Mouse (Mus musculus): ENCODE data around the gene Cnn2. TPM values are rescaled to one million over a fixed set of nuclear protein-coding genes. Genes with fewer than 3 reads are reported as not detected.

Gene Cnn2
- polyA plus RNA-seq (2012; rRNA removed), result 52.3 and 55.5 TPM in 2 replicates

DNA sequence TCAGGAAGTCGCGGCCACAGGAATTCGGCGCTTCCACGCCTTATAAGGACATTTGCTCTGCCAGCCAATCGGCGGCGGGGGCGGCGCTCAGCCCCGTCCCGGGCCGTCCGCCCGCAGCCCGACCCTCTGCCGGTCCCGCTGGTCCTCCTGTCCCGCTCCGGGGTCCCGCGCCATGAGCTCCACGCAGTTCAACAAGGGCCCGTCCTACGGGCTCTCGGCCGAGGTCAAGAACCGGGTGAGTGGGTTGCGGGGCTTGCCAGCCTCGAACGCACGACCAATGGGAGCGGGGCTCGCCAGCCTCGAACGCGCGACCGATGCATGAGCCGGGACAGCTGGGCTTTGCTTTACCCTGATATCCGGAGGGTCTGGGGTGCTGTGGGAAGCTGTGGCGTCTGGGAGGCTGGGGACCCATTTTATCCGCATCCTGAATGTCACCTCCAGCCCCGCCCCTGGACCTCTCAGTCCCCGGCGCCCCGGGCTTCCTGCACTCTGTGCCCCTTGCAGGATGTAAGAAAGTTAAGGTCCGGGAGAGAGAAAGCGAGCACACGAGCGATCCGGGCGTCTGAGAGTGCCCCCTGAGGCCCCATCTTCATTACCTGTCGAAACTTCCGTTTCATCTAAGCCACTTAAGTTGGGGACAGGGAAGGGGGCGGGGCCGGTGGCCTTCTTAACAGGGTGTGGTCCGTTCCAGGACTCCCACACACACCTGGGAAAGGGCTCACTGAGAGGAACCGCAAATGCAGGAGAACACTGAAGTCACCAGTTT is at the start of gene Cnn2:
Gene Cnn2, plus strand, starts transcription at position 79 of the 766 bp plus-strand sequence.
- Histone ChIP-seq H3K4me1 (ENCODE audit: control insufficient read depth, insufficient read depth, low read length) (peaks cover 15% of the 10 kb centered on the region), H3K4me3 (ENCODE audit: insufficient read depth, low read depth, low read length) (peak within 1 kb of the TSS; percentile 73), H3K27ac (ENCODE audit: insufficient read depth, low read depth, low read length) (peak within 1 kb of the TSS; percentile 84), H3K27me3 (replicated peaks; ENCODE audit: control insufficient read depth, insufficient read depth, low read length) (no peaks in the 10 kb centered on the region), H3K36me3 (ENCODE audit: control insufficient read depth, insufficient read depth, low read length) (no peaks in the 10 kb centered on the region)
- peak; percentile 76 for DNase-seq
- 2% methylated on average over 59 of the region's 59 CpGs for WGBS
- TF ChIP-seq POLR2A (IDR thresholded peaks at IDR 0.05; ENCODE audit: low read depth, low read length), result no peak
- no peak for TF ChIP-seq CTCF (conservative IDR thresholded peaks at IDR 0.05; ENCODE audit: insufficient read depth, insufficient read length, low read depth, low read length)

DNA sequence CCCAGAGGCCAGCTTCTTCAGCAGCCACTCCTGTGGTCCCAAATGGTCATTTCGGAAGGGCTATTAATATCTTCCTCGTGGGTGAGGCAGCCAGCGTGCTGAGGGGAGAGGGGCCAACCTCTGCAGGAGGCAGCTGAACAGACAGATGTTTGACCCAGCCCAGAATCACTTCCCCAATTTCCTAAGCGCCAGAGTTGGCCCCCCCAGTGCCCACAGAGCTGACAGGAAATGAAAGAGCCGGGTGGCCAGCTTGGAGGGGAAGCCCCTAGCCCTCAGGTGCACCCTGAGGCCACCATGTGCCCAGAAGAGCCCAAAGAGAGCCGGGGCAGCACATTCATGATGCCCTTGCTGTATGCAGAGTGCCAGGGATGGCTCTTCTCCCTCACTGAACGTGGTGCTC is 47.6 kb upstream of the Cnn2 start:
- TF ChIP-seq CTCF (conservative IDR thresholded peaks at IDR 0.05; ENCODE audit: insufficient read depth, insufficient read length, low read depth, low read length), result no peak
- no peak for TF ChIP-seq POLR2A (IDR thresholded peaks at IDR 0.05; ENCODE audit: low read depth, low read length)
- no peak overlapping the region for H3K4me3 ChIP-seq (ENCODE audit: insufficient read depth, low read depth, low read length)
- no peaks in the 10 kb centered on the region for H3K36me3 ChIP-seq (ENCODE audit: control insufficient read depth, insufficient read depth, low read length)
- H3K27me3 ChIP-seq (replicated peaks; ENCODE audit: control insufficient read depth, insufficient read depth, low read length), result no peaks in the 10 kb centered on the region
- no peak overlapping the region for H3K27ac ChIP-seq (ENCODE audit: insufficient read depth, low read depth, low read length)
- DNase-seq, result no peak
- 50% methylated on average over 7 of the region's 7 CpGs for WGBS
- H3K4me1 ChIP-seq (ENCODE audit: control insufficient read depth, insufficient read depth, low read length), result peaks cover 51% of the 10 kb centered on the region

DNA sequence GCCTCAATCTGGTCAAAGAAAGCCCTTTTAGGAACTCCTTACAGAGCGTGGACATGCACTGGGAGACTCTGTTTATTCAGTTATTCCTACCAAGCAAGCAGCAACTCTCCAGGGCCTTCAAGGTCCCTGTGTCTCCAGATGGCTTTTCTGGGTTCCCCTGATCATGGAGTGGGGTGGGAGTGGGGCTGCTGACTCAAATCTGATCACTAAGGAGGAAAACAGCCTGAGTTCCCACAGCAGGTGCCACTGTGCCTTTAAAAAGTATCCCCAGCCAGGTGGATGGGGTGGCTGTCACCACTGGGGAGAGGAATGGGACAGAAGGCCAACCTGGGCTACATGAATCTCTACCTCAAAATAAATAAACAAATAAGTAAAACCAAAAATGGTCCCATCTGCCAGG is 45.4 kb upstream of the Cnn2 start:
- Histone ChIP-seq H3K4me3 (ENCODE audit: insufficient read depth, low read depth, low read length) (no peak overlapping the region), H3K36me3 (ENCODE audit: control insufficient read depth, insufficient read depth, low read length) (no peaks in the 10 kb centered on the region), H3K4me1 (ENCODE audit: control insufficient read depth, insufficient read depth, low read length) (peaks cover 30% of the 10 kb centered on the region), H3K27ac (ENCODE audit: insufficient read depth, low read depth, low read length) (no peak overlapping the region), H3K27me3 (replicated peaks; ENCODE audit: control insufficient read depth, insufficient read depth, low read length) (no peaks in the 10 kb centered on the region)
- 83% methylated on average over 1 of the region's 1 CpGs for WGBS
- DNase-seq, result no peak
- TF ChIP-seq POLR2A (IDR thresholded peaks at IDR 0.05; ENCODE audit: low read depth, low read length), result no peak
- no peak for TF ChIP-seq CTCF (conservative IDR thresholded peaks at IDR 0.05; ENCODE audit: insufficient read depth, insufficient read length, low read depth, low read length)

DNA sequence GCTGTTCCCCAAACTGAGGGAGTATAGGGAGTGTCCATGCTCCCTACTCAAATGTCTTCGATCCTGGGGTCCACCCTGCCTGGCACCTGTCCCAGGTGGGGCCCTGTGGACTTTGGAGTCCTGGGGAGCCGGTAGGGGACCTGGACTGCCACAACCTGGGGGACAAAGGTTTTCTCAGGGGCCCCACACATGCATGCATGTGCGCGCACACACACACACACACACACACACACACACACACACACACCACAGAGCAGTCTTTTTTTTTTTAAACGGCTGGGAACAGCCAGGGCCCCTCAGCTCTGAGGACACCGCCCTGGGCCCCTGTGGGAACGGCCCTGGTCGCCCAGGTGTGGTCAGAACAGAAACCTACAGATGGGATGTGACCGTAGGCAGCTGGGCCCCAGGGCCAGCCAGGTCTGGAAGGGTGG is 44.9 kb upstream of the Cnn2 start:
- Histone ChIP-seq H3K4me3 (ENCODE audit: insufficient read depth, low read depth, low read length) (no peak overlapping the region), H3K27ac (ENCODE audit: insufficient read depth, low read depth, low read length) (peak overlapping the region; percentile 76; the same call in 1 of the 2 replicates), H3K36me3 (ENCODE audit: control insufficient read depth, insufficient read depth, low read length) (no peaks in the 10 kb centered on the region), H3K4me1 (ENCODE audit: control insufficient read depth, insufficient read depth, low read length) (peaks cover 29% of the 10 kb centered on the region), H3K27me3 (replicated peaks; ENCODE audit: control insufficient read depth, insufficient read depth, low read length) (no peaks in the 10 kb centered on the region)
- no peak for TF ChIP-seq CTCF (conservative IDR thresholded peaks at IDR 0.05; ENCODE audit: insufficient read depth, insufficient read length, low read depth, low read length)
- no peak for TF ChIP-seq POLR2A (IDR thresholded peaks at IDR 0.05; ENCODE audit: low read depth, low read length)
- 46% methylated on average over 9 of the region's 9 CpGs for WGBS
- DNase-seq, result no peak

DNA sequence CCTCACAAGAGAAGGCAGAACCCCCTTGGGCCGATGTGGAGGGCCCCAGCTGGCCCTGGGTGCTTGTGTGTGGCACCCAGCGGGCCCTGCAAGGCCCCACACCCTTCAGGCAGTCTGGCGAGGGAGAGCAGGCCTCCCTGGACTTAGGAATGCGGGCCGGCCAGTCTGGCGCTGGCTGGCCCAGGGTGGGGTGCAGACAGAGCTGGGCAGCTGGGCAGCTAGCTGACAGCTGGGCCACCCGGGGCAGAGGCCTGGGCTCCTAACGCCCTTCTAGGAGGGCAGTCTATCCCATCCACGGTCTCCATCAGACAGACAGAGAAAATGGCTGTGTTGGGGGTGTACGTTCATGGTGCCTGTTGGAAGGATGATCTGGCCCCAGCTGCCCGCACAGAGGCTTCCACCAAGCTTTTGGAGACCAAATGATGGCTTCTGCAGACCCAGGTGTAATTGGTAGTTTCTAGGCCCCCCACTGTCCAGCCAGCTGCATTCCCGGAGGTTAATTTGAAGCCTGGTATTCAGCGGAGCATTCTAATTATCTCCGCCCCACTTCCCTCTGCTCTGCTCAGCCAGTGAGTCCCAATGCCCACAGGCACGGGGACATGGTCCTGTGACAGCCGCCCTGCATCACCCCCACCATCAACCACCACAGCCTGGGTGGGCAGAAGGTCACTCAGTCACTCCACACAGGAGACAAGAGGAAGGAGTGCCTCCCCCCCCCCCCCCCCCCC is 42.7 kb upstream of the Cnn2 start:
- Histone ChIP-seq H3K27me3 (replicated peaks; ENCODE audit: control insufficient read depth, insufficient read depth, low read length) (no peaks in the 10 kb centered on the region), H3K4me1 (ENCODE audit: control insufficient read depth, insufficient read depth, low read length) (peaks cover 20% of the 10 kb centered on the region; the same call in 1 of the 2 replicates), H3K4me3 (ENCODE audit: insufficient read depth, low read depth, low read length) (no peak overlapping the region), H3K27ac (ENCODE audit: insufficient read depth, low read depth, low read length) (peak overlapping the region; percentile 76), H3K36me3 (ENCODE audit: control insufficient read depth, insufficient read depth, low read length) (no peaks in the 10 kb centered on the region)
- 27% methylated on average over 16 of the region's 16 CpGs for WGBS
- no peak for TF ChIP-seq CTCF (conservative IDR thresholded peaks at IDR 0.05; ENCODE audit: insufficient read depth, insufficient read length, low read depth, low read length)
- no peak for TF ChIP-seq POLR2A (IDR thresholded peaks at IDR 0.05; ENCODE audit: low read depth, low read length)
- peak; percentile 82 for DNase-seq

DNA sequence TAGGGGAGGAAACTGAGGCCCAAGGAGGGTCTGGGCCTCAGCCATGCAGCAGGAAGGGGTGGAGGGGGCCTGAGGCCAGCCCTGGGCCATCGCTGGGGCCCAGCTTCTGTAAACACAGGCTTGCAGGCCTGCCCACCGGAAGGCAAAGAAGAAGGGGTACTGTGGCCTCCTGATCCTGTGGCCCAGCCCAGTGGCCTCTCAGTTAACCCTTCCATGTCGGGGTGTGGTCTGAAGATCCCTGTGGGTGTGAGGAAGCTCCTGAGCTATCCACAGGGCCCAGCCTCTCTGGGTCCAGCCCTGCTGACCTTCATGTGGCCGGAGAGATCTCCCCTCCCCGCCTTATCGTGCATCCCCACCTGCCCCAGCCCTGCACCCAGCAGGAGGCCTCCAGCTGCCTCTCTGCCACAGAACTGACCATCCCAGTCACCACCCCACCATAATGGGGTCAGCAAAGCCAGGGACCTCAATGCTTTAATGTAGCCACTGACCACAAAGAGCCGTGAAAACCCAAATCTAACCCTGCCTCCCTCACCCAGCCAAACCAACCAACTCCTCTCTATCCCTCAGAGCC is 41.5 kb upstream of the Cnn2 start:
- peak overlapping the region; percentile 91 for H3K27ac ChIP-seq (ENCODE audit: insufficient read depth, low read depth, low read length)
- peak overlapping the region; percentile 25 for H3K4me3 ChIP-seq (ENCODE audit: insufficient read depth, low read depth, low read length)
- H3K4me1 ChIP-seq (ENCODE audit: control insufficient read depth, insufficient read depth, low read length), result peaks cover 20% of the 10 kb centered on the region; the same call in 1 of the 2 replicates

More for the DNA sequence above, 41.5 kb upstream of the Cnn2 start:
- no peaks in the 10 kb centered on the region for H3K36me3 ChIP-seq (ENCODE audit: control insufficient read depth, insufficient read depth, low read length)
- TF ChIP-seq POLR2A (IDR thresholded peaks at IDR 0.05; ENCODE audit: low read depth, low read length) (no peak), CTCF (conservative IDR thresholded peaks at IDR 0.05; ENCODE audit: insufficient read depth, insufficient read length, low read depth, low read length) (no peak)
- H3K27me3 ChIP-seq (replicated peaks; ENCODE audit: control insufficient read depth, insufficient read depth, low read length), result no peaks in the 10 kb centered on the region
- 48% methylated on average over 7 of the region's 7 CpGs for WGBS
- no peak for DNase-seq

All from kidney, adult 2 months (tissue).